Comparison of ENCODE assay signal across 25 mouse cellular contexts in the genomic region with DNA sequence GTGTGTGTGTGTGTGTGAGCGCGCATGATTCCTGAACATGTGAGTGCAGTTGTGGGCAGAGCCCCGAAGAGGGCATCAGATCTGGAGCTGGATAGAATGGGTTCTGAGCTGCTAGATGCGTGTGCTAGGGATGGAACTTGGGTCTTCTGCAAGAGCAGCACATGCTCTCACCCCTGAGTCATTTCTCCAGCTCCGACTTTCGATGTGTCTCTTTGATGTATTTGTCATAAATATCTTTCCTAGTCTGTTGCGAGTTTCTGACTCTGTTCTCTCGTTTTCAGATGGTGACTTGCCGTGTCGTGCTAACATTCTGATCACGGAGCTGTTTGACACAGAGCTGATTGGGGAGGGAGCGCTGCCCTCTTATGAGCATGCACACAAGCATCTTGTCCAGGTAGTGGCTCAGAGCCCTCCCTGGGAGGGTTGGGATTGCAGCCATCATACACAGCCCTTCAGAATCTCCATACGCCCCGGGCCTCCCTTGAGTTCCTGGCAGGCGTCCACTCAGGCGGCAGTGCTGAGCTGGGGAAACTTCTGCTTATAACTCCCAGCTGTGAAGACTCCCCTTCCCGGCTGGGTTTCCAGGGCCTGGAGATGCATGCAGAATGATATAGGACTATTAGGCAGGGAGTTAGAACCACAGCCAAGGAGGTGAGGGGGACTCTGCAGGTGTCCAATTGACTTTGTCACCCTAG. TPM values are rescaled to one million over a fixed set of nuclear protein-coding genes. Genes with fewer than 3 reads are reported as not detected.
DNase-seq lines count a peak whose midpoint lies in the region; ATAC-seq and TF ChIP-seq lines count a peak whose summit lies in the region.
"Had no signal": no experiment of that assay in that cellular context is flagged by ENCODE, and none has a peak within 500 bp of the region (broad histone marks: within the 10 kb centered on the region; RNA-seq: fewer than 3 reads in every experiment).

No protein-coding gene starts in this region.

- peak; percentile 49 for DNase-seq in heart, postnatal 4 days
- DNase-seq in lung, embryonic 14.5 days, result peak; percentile 49
- no peak for DNase-seq in lung, postnatal 14 days
- DNase-seq in CH12.LX (ENCODE audit: extremely low read depth) (no peak), NIH3T3 (ENCODE audit: low read depth) (peak; percentile 58)
- DNase-seq in midbrain, embryonic 11.5 days (ENCODE audit: low spot score, missing footprints), result no peak
- DNase-seq: adrenal gland, postnatal 10 days; B cell, adult 2 months; cerebellum, adult 8-10 months; cerebellum, postnatal 25 days; kidney, adult 11 months; midbrain, embryonic 14.5 days; thymus, adult 18-20 months; thymus, postnatal 25 days had no signal

- peaks cover 26% of the 10 kb centered on the region for H3K36me3 ChIP-seq in heart, embryonic 11.5 days (ENCODE audit: control insufficient read depth, insufficient read depth, low read length)
- H3K36me3 ChIP-seq in lung, embryonic 14.5 days (ENCODE audit: insufficient read depth), result peaks cover 62% of the 10 kb centered on the region
- H3K36me3 ChIP-seq in CH12.LX (replicated peaks in 1 of 2; ENCODE audit: control insufficient read depth in 1 of 2, insufficient read depth in 1 of 2, low read length in 1 of 2), result peaks cover 46 to 95% of the 10 kb centered on the region in 2 experiments
- H3K36me3 ChIP-seq in midbrain, embryonic 11.5 days (ENCODE audit: control insufficient read depth, insufficient read depth, low read length), result peaks cover 4% of the 10 kb centered on the region

- dilution Hi-C loops in CH12.LX (cut with MboI; ENCODE audit: extremely low pct_ligation_motif_present, extremely low pct_unique_long_range_greater_than_20kb, low sequenced_read_pairs), result no loop called here

- in situ Hi-C loops in CH12.LX (cut with MboI; ENCODE audit: low pct_ligation_motif_present, low pct_unique_long_range_greater_than_20kb, low sequenced_read_pairs), result no loop called here

- no peaks in the 10 kb centered on the region for H3K79me2 ChIP-seq in CH12.LX (replicated peaks; ENCODE audit: control insufficient read depth, extremely low read depth, insufficient read depth, poor library complexity, severe bottlenecking)

- no peaks in the 10 kb centered on the region for H3K27me3 ChIP-seq in heart, embryonic 11.5 days (ENCODE audit: control insufficient read depth, insufficient read depth, low read length)
- H3K27me3 ChIP-seq in lung, embryonic 14.5 days (ENCODE audit: insufficient read depth, low read length), result no peaks in the 10 kb centered on the region
- no peaks in the 10 kb centered on the region for H3K27me3 ChIP-seq in CH12.LX (replicated peaks)
- H3K27me3 ChIP-seq in midbrain, embryonic 11.5 days (ENCODE audit: control insufficient read depth, insufficient read depth, low read length), result no peaks in the 10 kb centered on the region
- H3K27me3 ChIP-seq: embryonic facial prominence, embryonic 12.5 days; forebrain, embryonic 15.5 days; heart, embryonic 15.5 days; limb, embryonic 12.5 days; stomach, embryonic 15.5 days had no signal

- H3K27ac ChIP-seq in heart, embryonic 11.5 days (ENCODE audit: low read depth, low read length), result no peak overlapping the region
- H3K27ac ChIP-seq in lung, embryonic 14.5 days (ENCODE audit: low read depth), result no peak overlapping the region
- no peak overlapping the region for H3K27ac ChIP-seq in CH12.LX (ENCODE audit: insufficient read depth, low read depth)
- no peak overlapping the region for H3K27ac ChIP-seq in midbrain, embryonic 11.5 days (ENCODE audit: low read depth, low read length)
- H3K27ac ChIP-seq: embryonic facial prominence, embryonic 12.5 days; forebrain, embryonic 10.5 days; forebrain, embryonic 15.5 days; heart, embryonic 15.5 days; hindbrain, embryonic 14.5 days; limb, embryonic 12.5 days; macrophage; stomach, embryonic 15.5 days had no signal

- no peak for TF ChIP-seq POLR2A in CH12.LX (IDR thresholded peaks at IDR 0.05; ENCODE audit: low read depth, low read length)

- 86% methylated on average over 17 of the region's 17 CpGs for WGBS in heart, embryonic 11.5 days (ENCODE audit: insufficient replicate concordance)
- 79% methylated on average over 17 of the region's 17 CpGs for WGBS in lung, embryonic 14.5 days
- WGBS in midbrain, embryonic 11.5 days, result 92% methylated on average over 17 of the region's 17 CpGs

- H3K9ac ChIP-seq in heart, embryonic 11.5 days (ENCODE audit: low read depth, low read length), result no peak overlapping the region
- no peak overlapping the region for H3K9ac ChIP-seq in lung, embryonic 14.5 days
- H3K9ac ChIP-seq in CH12.LX (ENCODE audit: insufficient read depth, low read depth), result no peak overlapping the region
- H3K9ac ChIP-seq in midbrain, embryonic 11.5 days (ENCODE audit: low read length), result no peak overlapping the region
- H3K9ac ChIP-seq: embryonic facial prominence, embryonic 12.5 days; forebrain, embryonic 15.5 days; heart, embryonic 15.5 days; hindbrain, embryonic 14.5 days; limb, embryonic 12.5 days; stomach, embryonic 15.5 days had no signal

- no peak for TF ChIP-seq CTCF in lung, embryonic 14.5 days (IDR thresholded peaks at IDR 0.05; ENCODE audit: low read depth)
- no peak for TF ChIP-seq CTCF in CH12.LX (conservative IDR thresholded peaks at IDR 0.05 in 1 of 2, IDR thresholded peaks at IDR 0.05 in 1 of 2; ENCODE audit: low read depth in 2 of 2, low read length in 2 of 2)

- no peak for TF ChIP-seq RAD21 in CH12.LX (IDR thresholded peaks at IDR 0.05; ENCODE audit: low read depth, low read length)

- H3K4me2 ChIP-seq in heart, embryonic 11.5 days, result no peak overlapping the region
- no peak overlapping the region for H3K4me2 ChIP-seq in lung, embryonic 14.5 days
- no peak overlapping the region for H3K4me2 ChIP-seq in CH12.LX (ENCODE audit: insufficient read depth, low read depth, poor library complexity, severe bottlenecking)
- H3K4me2 ChIP-seq in midbrain, embryonic 11.5 days, result no peak overlapping the region
- H3K4me2 ChIP-seq: embryonic facial prominence, embryonic 12.5 days; forebrain, embryonic 15.5 days; heart, embryonic 15.5 days; hindbrain, embryonic 14.5 days; limb, embryonic 12.5 days; liver, embryonic 11.5 days; stomach, embryonic 15.5 days had no signal

- H3K4me1 ChIP-seq in heart, embryonic 11.5 days (ENCODE audit: control insufficient read depth, insufficient read depth, low read length), result no peaks in the 10 kb centered on the region
- H3K4me1 ChIP-seq in lung, embryonic 14.5 days (ENCODE audit: insufficient read depth), result no peaks in the 10 kb centered on the region
- H3K4me1 ChIP-seq in CH12.LX (ENCODE audit: control insufficient read depth in 1 of 2, insufficient read depth in 2 of 2), result peaks cover 0 to 12% of the 10 kb centered on the region in 2 experiments; a peak in 1 of 4 replicates
- H3K4me1 ChIP-seq in midbrain, embryonic 11.5 days (ENCODE audit: control insufficient read depth, insufficient read depth, low read length), result no peaks in the 10 kb centered on the region
- H3K4me1 ChIP-seq: embryonic facial prominence, embryonic 12.5 days; forebrain, embryonic 10.5 days; forebrain, embryonic 15.5 days; heart, embryonic 15.5 days; stomach, embryonic 15.5 days had no signal

- H3K9me3 ChIP-seq in heart, embryonic 11.5 days (replicated peaks; ENCODE audit: control insufficient read depth, low read length), result no peaks in the 10 kb centered on the region
- H3K9me3 ChIP-seq in lung, embryonic 14.5 days (ENCODE audit: low read depth, low read length), result no peaks in the 10 kb centered on the region
- H3K9me3 ChIP-seq in CH12.LX (replicated peaks; ENCODE audit: low read length), result no peaks in the 10 kb centered on the region
- no peaks in the 10 kb centered on the region for H3K9me3 ChIP-seq in midbrain, embryonic 11.5 days (ENCODE audit: control insufficient read depth, low read length)
- H3K9me3 ChIP-seq: embryonic facial prominence, embryonic 12.5 days; forebrain, embryonic 10.5 days; forebrain, embryonic 15.5 days; heart, embryonic 15.5 days; limb, embryonic 12.5 days; stomach, embryonic 15.5 days had no signal

- no peak for ATAC-seq in heart, embryonic 11.5 days (replicated peaks; ENCODE audit: insufficient number of reproducible peaks, low FRiP score, low TSS enrichment)
- no peak for ATAC-seq in lung, embryonic 14.5 days (ENCODE audit: insufficient read depth)
- no peak for ATAC-seq in midbrain, embryonic 11.5 days (ENCODE audit: low FRiP score)
- ATAC-seq: forebrain, embryonic 15.5 days; inflammation-experienced regulatory T-cells, adult 6 months had no signal

- TF ChIP-seq EP300 in CH12.LX (IDR thresholded peaks at IDR 0.05; ENCODE audit: low read length), result no peak; the same call in 1 of the 2 replicates

- H3K4me3 ChIP-seq in heart, embryonic 11.5 days (ENCODE audit: low read depth, low read length), result no peak overlapping the region
- H3K4me3 ChIP-seq in lung, embryonic 14.5 days (ENCODE audit: low read depth, low read length), result no peak overlapping the region
- no peak overlapping the region for H3K4me3 ChIP-seq in CH12.LX (replicated peaks in 1 of 3; ENCODE audit: low read depth in 2 of 3, low read length in 2 of 3, poor library complexity in 1 of 3)
- no peak overlapping the region for H3K4me3 ChIP-seq in midbrain, embryonic 11.5 days (ENCODE audit: low read depth, low read length)
- H3K4me3 ChIP-seq: embryonic facial prominence, embryonic 12.5 days; forebrain, embryonic 10.5 days; forebrain, embryonic 15.5 days; heart, embryonic 15.5 days; limb, embryonic 12.5 days; stomach, embryonic 15.5 days had no signal

TF ChIP-seq in CH12.LX, 34 proteins besides CTCF, POLR2A, EP300 and RAD21 (continues in another document):
- TF ChIP-seq JUN (IDR thresholded peaks at IDR 0.05; ENCODE audit: insufficient read depth, low read depth, low read length) (peak; percentile 24; the same call in 1 of the 2 replicates), POLR2AphosphoS2 (IDR thresholded peaks at IDR 0.05; ENCODE audit: low read depth, low read length) (no peak), MYC (IDR thresholded peaks at IDR 0.05; ENCODE audit: low read depth, low read length) (0 out of 2 replicates have a peak, but pooled peaks have one; percentile 55)

RNA-seq across cellular contexts. Expression of a gene that starts 24.0 kb away (rescaled TPM):
- 10 to 100 TPM; 24.1 to 25.5 TPM for total RNA-seq in heart, postnatal 4 days (2021)
- polyA plus RNA-seq in heart, embryonic 11.5 days (2014; fragmentation: Nextera tagmentation; extraction: Ambion mirVana), result 40.1 and 41.8 TPM in 2 replicates
- 48.7 and 53.9 TPM in 2 replicates for polyA plus RNA-seq in lung, embryonic 14.5 days (2014; fragmentation: Nextera tagmentation; extraction: Ambion mirVana)
- total RNA-seq in CH12.LX (2012; rRNA removed), result 83.7 and 87.3 TPM in 2 replicates
- 69.5 and 73.9 TPM in 2 replicates for total RNA-seq in CH12.LX (2014; rRNA removed)
- 48.4 and 56.5 TPM in 2 replicates for polyA plus RNA-seq in CH12.LX (2012; ENCODE audit: insufficient read length, low read depth)
- polyA plus RNA-seq in midbrain, embryonic 11.5 days (2014; fragmentation: Nextera tagmentation; extraction: Ambion mirVana), result 59.5 and 61.7 TPM in 2 replicates

RNA-seq across cellular contexts. Expression of a gene that starts 24.0 kb away (rescaled TPM):
- total RNA-seq in heart, postnatal 4 days (2021), result 10 to 100 TPM; 17.0 to 17.1 TPM
- polyA plus RNA-seq in heart, embryonic 11.5 days (2014; fragmentation: Nextera tagmentation; extraction: Ambion mirVana), result 27.2 and 31.7 TPM in 2 replicates
- 36.7 and 38.6 TPM in 2 replicates for polyA plus RNA-seq in lung, embryonic 14.5 days (2014; fragmentation: Nextera tagmentation; extraction: Ambion mirVana)
- 38.7 and 44.1 TPM in 2 replicates for total RNA-seq in CH12.LX (2012; rRNA removed)
- 65.1 and 79.5 TPM in 2 replicates for total RNA-seq in CH12.LX (2014; rRNA removed)
- polyA plus RNA-seq in CH12.LX (2012; ENCODE audit: insufficient read length, low read depth), result 60.0 and 62.5 TPM in 2 replicates
- polyA plus RNA-seq in midbrain, embryonic 11.5 days (2014; fragmentation: Nextera tagmentation; extraction: Ambion mirVana), result 41.5 and 42.2 TPM in 2 replicates

Comparison
In these comparisons a context has a peak if more than half of its experiments do, and no peak if none do; other contexts are left out.
1. DNase-seq: peak in heart, postnatal 4 days (single experiment), lung, embryonic 14.5 days (single experiment) and NIH3T3 (single experiment); none in lung, postnatal 14 days (single experiment), CH12.LX (single experiment) and midbrain, embryonic 11.5 days (single experiment).